Mouse (Mus musculus): ENCODE measurements around the gene Cby1.
"Not testable (repeated sequence)": the region's sequence is repeated elsewhere in the genome, so short reads cannot be mapped to it uniquely, and the experiment has no call there.

Gene Cby1

DNA sequence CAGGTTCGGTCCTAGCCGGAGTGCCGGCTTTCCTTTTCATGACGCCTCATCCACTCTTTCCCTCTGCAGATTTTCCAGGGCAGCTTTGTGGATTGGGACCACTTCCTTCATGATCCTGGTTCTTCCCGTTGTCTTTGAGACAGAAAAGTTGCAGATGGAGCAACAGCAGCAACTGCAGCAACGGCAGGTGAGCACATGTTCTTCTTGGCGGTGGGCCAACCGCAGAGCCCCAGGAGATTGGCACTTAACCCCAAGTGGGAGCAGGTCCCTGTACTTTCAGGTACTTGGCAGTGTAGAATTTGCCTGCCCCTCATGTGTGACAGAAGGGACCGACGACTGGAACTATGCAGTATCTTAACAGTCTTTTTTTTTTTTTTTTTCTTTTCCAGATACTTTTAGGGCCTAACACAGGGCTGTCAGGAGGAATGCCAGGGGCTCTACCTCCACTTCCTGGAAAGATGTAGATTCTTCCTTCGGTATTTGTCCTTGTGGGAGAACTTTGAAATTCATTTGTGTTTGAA is 12.9 kb downstream of the Cby1 start:
- not testable (repeated sequence) for DNase-seq (ENCODE audit: extremely low read depth, insufficient read length, low spot score)

DNA sequence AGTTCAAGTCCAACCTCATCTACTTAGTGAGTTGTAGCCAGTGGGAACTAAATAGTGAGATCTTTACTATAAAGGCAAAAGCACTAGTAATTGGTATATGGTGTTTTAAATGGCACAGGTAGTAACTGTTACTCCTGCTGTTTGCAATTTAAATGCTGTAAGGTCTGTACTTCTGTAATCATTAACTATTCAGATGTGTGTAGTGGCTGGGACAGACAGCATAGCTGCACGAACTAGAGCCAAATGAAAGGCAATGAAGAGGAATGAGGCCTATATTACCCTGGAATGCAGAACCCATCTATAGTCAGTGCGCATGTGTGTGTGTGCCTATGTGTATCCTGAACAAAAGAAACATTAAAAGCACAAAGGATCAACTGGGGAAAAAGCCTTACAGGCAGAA is 18.9 kb downstream of the Cby1 start:
- DNase-seq (ENCODE audit: extremely low read depth, insufficient read length, low spot score): no peak

GRCm38 (mm10) chr15:79681973-79682372 is 23.0 kb downstream of the Cby1 start:
- DNase-seq (ENCODE audit: extremely low read depth, insufficient read length, low spot score): no peak

GRCm38 (mm10) chr15:79683146-79683545 is 24.1 kb downstream of the Cby1 start:
- no peak for DNase-seq (ENCODE audit: extremely low read depth, insufficient read length, low spot score)

- DNase-seq (ENCODE audit: extremely low read depth, insufficient read length, low spot score): peak; percentile 48
Observed at GRCm38 (mm10) chr15:79683707-79684465, 24.9 kb downstream of the Cby1 start.

- no peak for DNase-seq (ENCODE audit: extremely low read depth, insufficient read length, low spot score)
Observed at GRCm38 (mm10) chr15:79684616-79685015, 25.6 kb downstream of the Cby1 start.

DNA sequence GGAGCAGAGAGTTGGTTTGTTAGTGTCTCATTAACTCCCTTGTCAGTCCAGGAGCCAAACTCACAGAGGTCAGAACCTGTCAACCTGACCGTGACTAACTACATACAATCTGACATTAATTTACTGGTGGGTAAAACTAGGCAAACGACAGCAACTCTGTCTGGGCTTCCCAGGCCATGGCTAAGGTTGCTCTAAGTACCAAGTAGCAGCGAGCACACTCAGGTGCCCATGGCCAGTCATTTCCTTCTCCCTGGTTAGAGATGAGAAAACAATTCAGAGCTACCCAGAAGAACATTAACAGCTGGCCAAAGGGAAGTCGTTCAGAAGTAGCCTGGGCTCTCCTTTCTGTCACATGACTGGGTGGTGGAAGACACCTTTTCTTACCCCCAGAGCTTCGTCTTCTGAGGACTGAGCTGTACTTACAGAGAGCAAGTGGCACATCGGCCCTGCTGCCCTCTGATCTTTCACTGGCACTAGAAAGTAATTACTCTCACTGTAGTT is 26.2 kb downstream of the Cby1 start:
- no peak for DNase-seq (ENCODE audit: extremely low read depth, insufficient read length, low spot score)

DNA sequence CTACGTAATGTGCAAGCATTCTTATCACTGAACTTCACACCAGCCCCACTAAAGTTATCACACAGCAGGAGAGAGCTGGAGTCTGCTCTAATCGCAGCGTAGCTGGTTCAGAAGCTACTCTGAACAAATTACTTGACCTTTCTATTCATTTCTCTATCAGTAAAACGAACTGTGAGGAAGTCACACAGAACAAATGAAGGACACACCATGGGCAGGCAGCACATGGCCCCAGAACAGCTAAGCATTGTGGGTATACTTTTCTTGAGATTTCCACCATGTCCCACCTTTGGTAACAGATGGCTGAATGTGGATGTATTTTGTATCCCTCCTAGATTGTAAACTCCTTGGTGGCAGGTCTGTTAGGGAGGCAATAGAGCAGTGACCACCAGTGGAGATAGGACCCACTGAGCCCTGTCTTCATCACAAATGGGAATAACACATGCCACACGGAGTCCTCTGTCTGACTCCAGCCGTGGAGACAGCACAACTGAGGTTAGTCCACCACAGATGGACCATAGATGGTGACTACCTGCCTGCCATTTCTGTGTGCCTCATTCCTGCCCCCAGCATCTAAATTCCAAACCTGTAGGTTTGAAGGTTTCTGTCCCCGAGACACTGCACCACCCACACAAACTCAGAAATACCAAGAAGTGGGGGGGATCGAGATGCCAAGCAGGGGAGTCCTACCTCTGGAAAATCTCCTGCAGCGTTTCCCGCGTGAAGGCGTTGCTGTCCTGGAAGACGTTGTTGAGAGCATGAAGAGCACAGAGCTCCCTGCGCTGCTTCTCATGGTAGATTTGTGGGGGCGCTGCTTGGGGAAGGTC is 27.3 kb downstream of the Cby1 start:
- DNase-seq (ENCODE audit: extremely low read depth, insufficient read length, low spot score): no peak

DNA sequence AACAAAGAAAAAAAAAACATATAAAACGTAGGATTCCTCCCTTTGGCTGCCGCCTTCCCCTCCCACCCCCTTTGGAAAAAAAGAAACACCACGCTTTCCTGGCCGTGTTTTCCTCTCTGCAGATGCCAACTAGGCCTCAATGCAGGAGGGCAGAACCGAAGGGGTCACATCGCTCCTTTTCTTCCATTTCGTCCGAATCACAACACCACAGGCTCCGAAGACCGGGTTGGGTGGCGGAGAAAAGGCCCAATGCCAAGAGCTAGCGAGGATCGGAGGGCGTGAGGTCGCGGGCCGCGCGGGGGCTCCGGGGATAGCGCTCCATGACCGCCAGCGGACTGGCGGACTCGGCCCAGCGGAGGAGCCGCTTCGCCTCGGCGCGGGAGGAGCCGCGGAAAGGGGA is 28.2 kb downstream of the Cby1 start:
- no peak for DNase-seq (ENCODE audit: extremely low read depth, insufficient read length, low spot score)

GRCm38 (mm10) chr15:79687646-79688267 is 28.8 kb downstream of the Cby1 start, which contains the start of gene Josd1:
Gene Josd1 (minus strand): TSS chr15:79687919.
- peak; percentile 99 for DNase-seq (ENCODE audit: extremely low read depth, insufficient read length, low spot score)

DNA sequence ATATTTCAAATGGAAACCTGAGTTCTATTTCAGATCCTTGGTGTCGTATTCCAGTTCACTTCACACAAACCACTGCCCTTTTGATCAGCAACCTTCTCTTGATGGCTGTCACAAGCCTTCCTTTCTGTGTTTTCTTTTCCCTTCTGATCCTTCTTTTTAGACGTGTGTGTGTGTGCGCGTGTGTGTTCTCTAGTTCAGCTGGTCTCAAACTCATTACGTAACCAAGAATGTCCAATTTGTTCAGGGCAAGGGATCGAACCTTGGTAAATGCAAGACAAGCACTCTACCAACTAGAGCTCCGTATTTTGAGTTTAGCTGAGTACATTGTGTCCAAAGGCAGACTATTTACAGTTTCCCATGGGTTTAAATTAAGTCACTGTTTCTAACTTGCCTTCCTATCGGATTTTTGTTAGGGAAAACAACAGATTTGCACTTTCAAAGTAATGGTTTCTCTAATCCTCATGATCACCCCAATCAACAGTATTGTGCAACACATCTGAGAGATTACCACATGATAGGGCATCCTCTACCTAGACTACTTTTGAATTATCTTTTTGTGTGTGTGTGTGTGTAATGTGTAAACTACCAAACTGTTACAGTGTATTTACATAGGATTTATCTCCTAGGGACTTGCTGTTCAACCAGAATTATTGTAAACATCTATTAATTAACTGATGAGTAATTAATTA is 29.4 kb downstream of the Cby1 start:
- DNase-seq (ENCODE audit: extremely low read depth, insufficient read length, low spot score): no peak

GRCm38 (mm10) chr15:79689662-79690425 is 30.8 kb downstream of the Cby1 start:
- no peak for DNase-seq (ENCODE audit: extremely low read depth, insufficient read length, low spot score)

DNA sequence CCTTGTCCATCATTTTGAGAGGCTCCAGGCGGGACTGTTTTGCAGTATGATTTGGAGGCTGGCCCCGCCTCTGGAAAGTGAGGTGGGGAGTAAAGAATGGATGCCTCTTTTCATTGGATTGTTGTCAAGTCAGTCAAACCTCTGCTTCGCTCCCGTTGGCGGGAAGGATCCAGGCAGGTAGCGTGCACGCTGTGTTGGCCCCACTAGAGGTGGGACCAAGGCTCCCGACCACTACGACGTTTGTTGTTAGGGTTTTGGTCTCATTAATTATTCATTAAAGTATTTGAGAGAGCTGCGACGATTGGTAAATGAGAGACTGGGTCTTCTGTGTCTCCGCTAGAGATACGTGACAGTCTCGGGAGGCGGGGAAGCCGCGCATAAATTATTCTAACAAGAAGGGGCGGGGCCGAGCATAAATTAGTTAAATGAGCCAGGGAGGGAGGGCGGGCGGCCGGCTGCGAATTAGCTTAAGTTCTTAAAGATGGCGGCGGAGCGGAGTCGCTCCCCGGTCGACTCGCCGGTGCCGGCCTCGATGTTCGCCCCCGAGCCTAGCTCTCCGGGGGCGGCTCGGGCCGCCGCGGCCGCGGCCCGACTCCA is 31.5 kb downstream of the Cby1 start, which contains the start of gene Gtpbp1:
TSS of gene Gtpbp1 (plus strand) at position 420 of the 597 bp plus-strand sequence.
- DNase-seq (ENCODE audit: extremely low read depth, insufficient read length, low spot score): peak; percentile 92

DNA sequence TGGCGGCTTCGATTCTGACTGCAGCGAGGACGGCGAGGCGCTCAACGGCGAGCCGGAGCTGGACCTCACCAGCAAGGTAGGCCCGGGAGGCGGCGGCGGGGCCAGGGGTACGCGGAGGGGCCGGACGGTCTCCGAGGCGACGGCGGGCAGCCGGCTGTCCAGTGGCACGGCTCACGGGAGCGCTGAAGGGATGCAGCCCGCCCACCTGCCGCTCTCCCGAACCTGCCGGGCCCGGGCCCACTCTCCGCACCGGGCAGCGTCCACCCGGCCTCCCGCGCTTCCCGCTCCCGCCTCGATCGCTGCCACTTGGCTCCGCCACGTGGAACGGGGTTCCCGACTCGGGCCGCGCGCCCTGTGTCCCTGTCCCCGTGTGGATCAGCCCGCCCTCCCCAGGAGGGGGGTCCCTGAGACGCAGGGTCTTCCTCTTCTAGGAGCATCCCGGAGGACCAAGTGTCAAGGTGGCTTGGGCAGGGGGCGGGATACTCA is 32.1 kb downstream of the Cby1 start:
- DNase-seq (ENCODE audit: extremely low read depth, insufficient read length, low spot score): no peak

- no peak for DNase-seq (ENCODE audit: extremely low read depth, insufficient read length, low spot score)
Observed at GRCm38 (mm10) chr15:79692334-79692733, 33.3 kb downstream of the Cby1 start.

GRCm38 (mm10) chr15:79693740-79694139 is 34.7 kb downstream of the Cby1 start:
- no peak for DNase-seq (ENCODE audit: extremely low read depth, insufficient read length, low spot score)

DNA sequence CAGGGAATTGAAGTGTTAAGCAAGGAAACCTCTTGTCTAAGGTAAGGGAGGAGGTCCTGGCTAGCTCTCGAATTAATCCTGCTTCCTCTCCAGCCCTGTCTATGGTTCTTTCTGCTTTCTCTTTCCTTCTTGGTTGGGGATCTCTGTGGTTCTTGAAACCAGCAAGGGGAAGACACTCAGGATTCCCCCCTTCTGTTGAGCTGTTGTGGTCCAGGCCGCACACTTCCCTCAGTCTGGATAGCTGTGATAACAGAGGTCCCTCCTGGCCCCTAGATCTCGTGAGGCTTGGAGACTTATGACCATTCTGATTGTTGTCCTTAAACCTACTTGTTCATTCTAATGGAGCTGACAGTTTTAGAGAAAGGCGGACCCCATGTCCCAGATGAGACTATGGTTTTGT is 35.5 kb downstream of the Cby1 start:
- DNase-seq (ENCODE audit: extremely low read depth, insufficient read length, low spot score): no peak

- no peak for DNase-seq (ENCODE audit: extremely low read depth, insufficient read length, low spot score)
Observed at GRCm38 (mm10) chr15:79695516-79695915, 36.5 kb downstream of the Cby1 start.

- DNase-seq (ENCODE audit: extremely low read depth, insufficient read length, low spot score): no peak
Observed at GRCm38 (mm10) chr15:79696508-79696907, 37.5 kb downstream of the Cby1 start.
